Mouse (Mus musculus) liver, embryonic 13.5 days (tissue): ENCODE results near the gene Eya2. TPM values are rescaled to one million over a fixed set of nuclear protein-coding genes. Genes with fewer than 3 reads are reported as not detected.

Experiments used
- polyA plus RNA-seq: library from polyadenylated mRNA; unstranded; fragments of >200 nt; fragmentation: Nextera tagmentation; extraction: Ambion mirVana; gene quantifications from 2 replicates; pipeline ENCODE4 v1.2.1, GENCODE M21; 2015

The Eya2 gene
- polyA plus RNA-seq, 1 experiment from 2014 or later: 0.13 TPM

Other genes with a start within 250 kb of the Eya2 start
- 0.05 and 0.07 TPM in 2 replicates for gene Zfp663, start 226.3 kb upstream of the Eya2 start, polyA plus RNA-seq
- 0.97 and 1.0 TPM in 2 replicates for gene Zfp334, start 206.8 kb upstream of the Eya2 start, polyA plus RNA-seq
- 2.0 and 2.2 TPM in 2 replicates for gene Ocstamp, start 194.6 kb upstream of the Eya2 start, polyA plus RNA-seq
- 4.4 and 4.9 TPM in 2 replicates for gene Slc13a3, start 121.8 kb upstream of the Eya2 start, polyA plus RNA-seq
- gene Trp53rka, start 101.7 kb upstream of the Eya2 start, polyA plus RNA-seq: 12.1 and 12.9 TPM in 2 replicates
- gene Slc2a10, start 91.2 kb upstream of the Eya2 start, polyA plus RNA-seq: 0.36 and 0.46 TPM in 2 replicates